In genomic region chr1:51457249-51457648, GRCm38 (mm10) we compare ENCODE assay signal across 22 mouse cellular contexts. TPM values are rescaled to one million over a fixed set of nuclear protein-coding genes. Genes with fewer than 3 reads are reported as not detected.
A peak's percentile ranks its signal among the peaks of the same experiment; 100 is the strongest.
DNase-seq lines count a peak whose midpoint lies in the region; ATAC-seq and TF ChIP-seq lines count a peak whose summit lies in the region.
"Had no signal": no experiment of that assay in that cellular context is flagged by ENCODE, and none has a peak within 500 bp of the region (broad histone marks: within the 10 kb centered on the region; RNA-seq: fewer than 3 reads in every experiment).

No protein-coding gene starts in this region.

- no peak for DNase-seq in kidney, adult 11 months
- no peak for DNase-seq in limb, embryonic 10.5 days (ENCODE audit: low spot score)
- no peak for DNase-seq in lung, postnatal 0 days (ENCODE audit: low spot score)
- DNase-seq in lung, adult 2 months: no peak
- no peak for DNase-seq in stomach, postnatal 0 days (ENCODE audit: low spot score)
- no peak for DNase-seq in urinary bladder, postnatal 10 days (ENCODE audit: low spot score)
- DNase-seq: adrenal gland, postnatal 14 days; cerebellum, adult 11-12 months; cerebellum, adult 9-10 months; cerebellum, postnatal 25 days; gastrocnemius, postnatal 10 days; heart, adult 18-20 months; heart, postnatal 10 days; heart, postnatal 4 days had no signal

- no peaks in the 10 kb centered on the region for H3K36me3 ChIP-seq in kidney, embryonic 14.5 days (ENCODE audit: control insufficient read depth, insufficient read depth, low read length)
- H3K36me3 ChIP-seq in limb, embryonic 15.5 days: no peaks in the 10 kb centered on the region
- H3K36me3 ChIP-seq in limb, embryonic 10.5 days: no peaks in the 10 kb centered on the region
- no peaks in the 10 kb centered on the region for H3K36me3 ChIP-seq in lung, postnatal 0 days (ENCODE audit: insufficient read depth, low read length)
- no peaks in the 10 kb centered on the region for H3K36me3 ChIP-seq in stomach, postnatal 0 days (ENCODE audit: control insufficient read depth, insufficient read depth, low read length)
- H3K36me3 ChIP-seq: embryonic facial prominence, embryonic 13.5 days; forebrain, embryonic 12.5 days; heart, embryonic 10.5 days had no signal

- ATAC-seq in kidney, embryonic 14.5 days (ENCODE audit: low FRiP score, low TSS enrichment): 0 out of 2 replicates have a peak, but pooled peaks have one; percentile 39
- no peak for ATAC-seq in limb, embryonic 15.5 days (ENCODE audit: insufficient number of reproducible peaks, low FRiP score, low TSS enrichment, low read depth)
- peak; percentile 17; the same call in 1 of the 2 replicates for ATAC-seq in lung, postnatal 0 days
- peak; percentile 42; the same call in 1 of the 2 replicates for ATAC-seq in stomach, postnatal 0 days (ENCODE audit: low FRiP score, low TSS enrichment)
- ATAC-seq: activated CD4-positive, CD25-positive, alpha-beta regulatory T cell, adult 4 months; forebrain, embryonic 16.5 days; Patski had no signal

- no peaks in the 10 kb centered on the region for H3K4me1 ChIP-seq in kidney, embryonic 14.5 days (ENCODE audit: control insufficient read depth, insufficient read depth, low read length)
- no peaks in the 10 kb centered on the region for H3K4me1 ChIP-seq in limb, embryonic 15.5 days
- H3K4me1 ChIP-seq in limb, embryonic 10.5 days: 0 out of 2 replicates have a peak, but pooled peaks cover 3% of the 10 kb centered on the region
- H3K4me1 ChIP-seq in lung, postnatal 0 days (ENCODE audit: insufficient read depth, low read depth, low read length): no peaks in the 10 kb centered on the region
- no peaks in the 10 kb centered on the region for H3K4me1 ChIP-seq in lung, adult 2 months (ENCODE audit: control insufficient read depth, insufficient read depth, low read length)
- no peaks in the 10 kb centered on the region for H3K4me1 ChIP-seq in stomach, postnatal 0 days (replicated peaks; ENCODE audit: control insufficient read depth, insufficient read depth)
- H3K4me1 ChIP-seq: embryonic facial prominence, embryonic 13.5 days; forebrain, embryonic 12.5 days; heart, embryonic 10.5 days had no signal

- no peak overlapping the region for H3K27ac ChIP-seq in kidney, embryonic 14.5 days (ENCODE audit: low read depth, low read length)
- 0 out of 2 replicates have a peak overlapping the region, but pooled peaks have one; percentile 30 for H3K27ac ChIP-seq in limb, embryonic 15.5 days
- no peak overlapping the region for H3K27ac ChIP-seq in limb, embryonic 10.5 days
- H3K27ac ChIP-seq in lung, postnatal 0 days (ENCODE audit: low read length): no peak overlapping the region
- no peak overlapping the region for H3K27ac ChIP-seq in stomach, postnatal 0 days (replicated peaks)
- H3K27ac ChIP-seq: embryonic facial prominence, embryonic 13.5 days; forebrain, embryonic 12.5 days; heart, embryonic 10.5 days had no signal

- no peak overlapping the region for H3K4me2 ChIP-seq in kidney, embryonic 14.5 days (replicated peaks; ENCODE audit: low read depth, low read length)
- H3K4me2 ChIP-seq in limb, embryonic 15.5 days: no peak overlapping the region
- H3K4me2 ChIP-seq in lung, postnatal 0 days (replicated peaks; ENCODE audit: low read depth, low read length): no peak overlapping the region
- H3K4me2 ChIP-seq in stomach, postnatal 0 days (replicated peaks; ENCODE audit: low read depth): no peak overlapping the region
- H3K4me2 ChIP-seq: embryonic facial prominence, embryonic 13.5 days; forebrain, embryonic 12.5 days had no signal

- H3K9ac ChIP-seq in kidney, embryonic 14.5 days (ENCODE audit: low read depth, low read length): no peak overlapping the region
- no peak overlapping the region for H3K9ac ChIP-seq in limb, embryonic 15.5 days
- H3K9ac ChIP-seq in lung, postnatal 0 days (replicated peaks; ENCODE audit: low read depth): no peak overlapping the region
- no peak overlapping the region for H3K9ac ChIP-seq in stomach, postnatal 0 days (ENCODE audit: low read length)
- H3K9ac ChIP-seq: embryonic facial prominence, embryonic 13.5 days; forebrain, embryonic 12.5 days had no signal

- no peak for TF ChIP-seq CTCF in lung, postnatal 0 days (IDR thresholded peaks at IDR 0.05)
- no peak for TF ChIP-seq CTCF in lung, adult 2 months (IDR thresholded peaks at IDR 0.05; ENCODE audit: insufficient read depth, low read length)
- TF ChIP-seq CTCF in stomach, postnatal 0 days (IDR thresholded peaks at IDR 0.05; ENCODE audit: low read depth): no peak

- no peak for TF ChIP-seq POLR2A in lung, adult 2 months (IDR thresholded peaks at IDR 0.05; ENCODE audit: borderline replicate concordance, extremely low read depth, low read depth, low read length)

- H3K9me3 ChIP-seq in kidney, embryonic 14.5 days (ENCODE audit: control insufficient read depth, low read length): no peaks in the 10 kb centered on the region
- H3K9me3 ChIP-seq in limb, embryonic 15.5 days: no peaks in the 10 kb centered on the region
- no peaks in the 10 kb centered on the region for H3K9me3 ChIP-seq in limb, embryonic 10.5 days (replicated peaks)
- no peaks in the 10 kb centered on the region for H3K9me3 ChIP-seq in lung, postnatal 0 days (ENCODE audit: low read length)
- no peaks in the 10 kb centered on the region for H3K9me3 ChIP-seq in stomach, postnatal 0 days (ENCODE audit: control insufficient read depth, low read length)
- H3K9me3 ChIP-seq: embryonic facial prominence, embryonic 13.5 days; forebrain, embryonic 12.5 days; heart, embryonic 10.5 days had no signal

- no peaks in the 10 kb centered on the region for H3K27me3 ChIP-seq in kidney, embryonic 14.5 days (ENCODE audit: control insufficient read depth, insufficient read depth, low read length)
- H3K27me3 ChIP-seq in limb, embryonic 15.5 days: no peaks in the 10 kb centered on the region
- no peaks in the 10 kb centered on the region for H3K27me3 ChIP-seq in limb, embryonic 10.5 days (ENCODE audit: low read depth, poor library complexity, severe bottlenecking)
- no peaks in the 10 kb centered on the region for H3K27me3 ChIP-seq in lung, postnatal 0 days (replicated peaks; ENCODE audit: insufficient read depth, low read length)
- no peaks in the 10 kb centered on the region for H3K27me3 ChIP-seq in stomach, postnatal 0 days (ENCODE audit: control insufficient read depth, insufficient read depth, low read length)
- H3K27me3 ChIP-seq: embryonic facial prominence, embryonic 13.5 days; forebrain, embryonic 12.5 days; Patski had no signal

- WGBS in kidney, embryonic 14.5 days: 63% methylated on average over 3 of the region's 3 CpGs
- 42% methylated on average over 3 of the region's 3 CpGs for WGBS in limb, embryonic 15.5 days
- WGBS in limb, embryonic 10.5 days: 71% methylated on average over 3 of the region's 3 CpGs
- WGBS in lung, postnatal 0 days: 33% methylated on average over 3 of the region's 3 CpGs
- 28% methylated on average over 3 of the region's 3 CpGs for WGBS in lung, adult 2 months
- WGBS in stomach, postnatal 0 days: 44% methylated on average over 3 of the region's 3 CpGs

- TF ChIP-seq EP300 in lung, postnatal 0 days (IDR thresholded peaks at IDR 0.05): no peak
- no peak for TF ChIP-seq EP300 in stomach, postnatal 0 days (optimal IDR thresholded peaks at IDR 0.05)

- no peak overlapping the region for H3K4me3 ChIP-seq in kidney, embryonic 14.5 days (ENCODE audit: low read length)
- no peak overlapping the region for H3K4me3 ChIP-seq in limb, embryonic 15.5 days
- no peak overlapping the region for H3K4me3 ChIP-seq in limb, embryonic 10.5 days
- H3K4me3 ChIP-seq in lung, postnatal 0 days (ENCODE audit: low read depth, low read length): no peak overlapping the region
- H3K4me3 ChIP-seq in lung, adult 2 months (replicated peaks; ENCODE audit: extremely low read depth, low read depth, low read length): no peak overlapping the region
- H3K4me3 ChIP-seq in stomach, postnatal 0 days (ENCODE audit: low read depth, low read length): no peak overlapping the region
- H3K4me3 ChIP-seq: embryonic facial prominence, embryonic 13.5 days; forebrain, embryonic 12.5 days; heart, embryonic 10.5 days had no signal

RNA-seq across cellular contexts. Expression of gene Nabp1, which starts 21.0 kb away (rescaled TPM):
- 10.6 and 14.5 TPM in 2 replicates for polyA plus RNA-seq in kidney, embryonic 14.5 days (2014; fragmentation: Nextera tagmentation; extraction: Ambion mirVana)
- polyA plus RNA-seq in limb, embryonic 15.5 days (2015; fragmentation: Nextera tagmentation; extraction: Ambion mirVana): 11.6 and 12.2 TPM in 2 replicates
- 4.6 and 6.1 TPM in 2 replicates for polyA plus RNA-seq in limb, embryonic 10.5 days (2016; fragmentation: Nextera tagmentation; extraction: Ambion mirVana)
- polyA plus RNA-seq in lung, postnatal 0 days (2015; fragmentation: Nextera tagmentation; extraction: Ambion mirVana): 20.0 and 25.0 TPM in 2 replicates
- 12.5 and 15.9 TPM in 2 replicates for polyA plus RNA-seq in lung, adult 2 months (2012; rRNA removed)
- 12.7 and 12.8 TPM in 2 replicates for polyA plus RNA-seq in stomach, postnatal 0 days (2015; fragmentation: Nextera tagmentation; extraction: Ambion mirVana)
